Mouse (Mus musculus): ENCODE measurements around the gene Foxj3. TPM values are rescaled to one million over a fixed set of nuclear protein-coding genes. Genes with fewer than 3 reads are reported as not detected.

The Foxj3 gene
- polyA plus RNA-seq, 1 experiment from 2014 or later = 32.6 TPM

DNA sequence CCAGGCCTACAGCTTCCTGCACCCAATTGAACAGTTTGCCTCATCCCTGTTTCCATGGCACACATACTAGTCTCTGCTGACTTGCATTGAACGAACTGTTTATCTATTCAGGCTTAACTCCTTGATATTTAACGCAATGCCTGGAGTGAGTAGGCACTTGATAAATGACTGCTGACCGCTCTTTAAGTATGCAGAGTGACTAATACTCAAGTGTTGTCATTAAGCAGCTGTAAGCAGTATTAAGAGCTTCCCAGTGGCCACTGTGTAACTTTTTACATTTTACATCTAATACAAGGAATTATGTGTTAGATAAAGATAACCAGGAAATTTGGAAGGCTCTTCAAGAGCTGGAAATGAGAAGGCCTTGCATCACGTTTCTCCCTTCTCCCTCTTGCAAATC is 1.7 kb upstream of the Foxj3 start:
- no peak overlapping the region for H3K4me3 ChIP-seq (replicated peaks)

DNA sequence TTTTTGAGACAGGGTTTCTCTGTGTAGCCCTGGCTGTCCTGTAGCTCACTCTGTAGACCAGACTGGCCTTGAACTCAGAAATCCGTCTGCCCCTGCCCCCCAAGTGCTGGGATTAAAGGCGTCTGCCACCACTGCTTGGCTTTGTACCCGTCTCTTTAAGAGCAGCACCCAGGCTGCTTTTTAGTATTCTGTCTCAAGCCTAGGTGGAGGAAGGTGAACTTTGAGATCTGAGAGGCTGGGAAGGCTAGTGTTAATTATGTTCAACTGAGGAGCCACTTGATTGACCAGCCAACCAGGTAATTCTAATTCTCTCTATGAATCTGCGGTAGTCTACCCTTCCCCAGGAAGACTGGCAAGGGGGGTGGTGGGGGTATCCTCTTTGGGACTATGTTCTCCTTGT is 632 bp downstream of the Foxj3 start:
- H3K4me3 ChIP-seq (replicated peaks) = no peak overlapping the region
- 73% methylated on average over 4 of the region's 4 CpGs for WGBS
- no peak overlapping the region for H3K27ac ChIP-seq
- H3K27me3 ChIP-seq = no peaks in the 10 kb centered on the region
- no peaks in the 10 kb centered on the region for H3K36me3 ChIP-seq (replicated peaks)
- H3K9ac ChIP-seq = no peak overlapping the region
- no peaks in the 10 kb centered on the region for H3K9me3 ChIP-seq
- H3K4me1 ChIP-seq = peaks cover 21% of the 10 kb centered on the region
- no peak for ATAC-seq (ENCODE audit: low FRiP score)
- no peak overlapping the region for H3K4me2 ChIP-seq

More for the DNA sequence above, 1.7 kb upstream of the Foxj3 start:
- no peaks in the 10 kb centered on the region for H3K36me3 ChIP-seq (replicated peaks)
- no peaks in the 10 kb centered on the region for H3K27me3 ChIP-seq
- peaks cover 7% of the 10 kb centered on the region for H3K4me1 ChIP-seq
- 50% methylated on average over 4 of the region's 4 CpGs for WGBS
- no peaks in the 10 kb centered on the region for H3K9me3 ChIP-seq
- no peak for ATAC-seq (ENCODE audit: low FRiP score)
- H3K27ac ChIP-seq = no peak overlapping the region
- H3K4me2 ChIP-seq = no peak overlapping the region
- H3K9ac ChIP-seq = no peak overlapping the region

DNA sequence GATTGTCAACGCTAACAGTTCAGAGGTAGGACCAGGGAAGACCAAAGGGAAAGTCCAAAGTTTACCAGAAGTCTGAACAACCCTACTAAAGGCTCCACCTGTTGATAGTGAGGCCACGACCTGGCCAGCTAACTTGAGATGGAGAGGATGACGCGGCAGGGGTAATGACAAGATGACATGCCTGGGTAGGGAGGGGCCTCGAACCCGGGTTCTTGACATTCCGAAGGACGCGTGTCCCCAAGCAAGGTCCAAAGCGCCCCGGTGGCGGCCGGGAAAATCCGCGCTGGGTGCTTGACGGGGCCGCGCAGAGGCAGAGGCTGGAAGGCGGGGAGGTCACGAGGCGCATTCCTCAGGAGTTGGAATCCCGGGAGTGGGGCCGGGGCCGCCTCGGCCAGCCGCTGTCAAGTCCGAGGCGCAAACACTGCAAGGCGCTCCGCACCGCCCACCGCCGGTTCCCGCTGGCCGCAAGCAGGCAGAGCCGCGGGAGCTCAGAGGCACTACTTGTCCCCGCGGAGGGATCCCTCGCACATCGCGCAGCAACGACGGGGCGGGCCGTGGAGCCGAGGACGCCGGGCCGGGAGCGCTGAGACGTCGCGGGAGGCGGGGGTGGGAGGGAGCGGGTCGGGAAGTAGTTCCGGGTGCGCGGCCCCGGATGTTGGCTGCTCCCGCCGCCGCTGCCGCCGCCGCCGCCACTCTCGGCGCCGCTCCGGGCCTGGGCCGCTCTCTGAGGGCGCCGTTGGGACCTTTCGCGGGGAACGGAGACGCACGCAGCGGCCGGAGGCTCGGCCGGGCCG is 2.4 kb downstream of the Foxj3 start, which contains the start of gene Frg2f1:
TSS of gene Frg2f1 (minus strand) at position 499 of the 794 bp plus-strand sequence.
- peaks cover 21% of the 10 kb centered on the region for H3K4me1 ChIP-seq
- H3K27me3 ChIP-seq = no peaks in the 10 kb centered on the region
- H3K9ac ChIP-seq = peak within 1 kb of the TSS; percentile 97
- peak within 1 kb of the TSS; percentile 99 for H3K27ac ChIP-seq
- H3K36me3 ChIP-seq (replicated peaks) = no peaks in the 10 kb centered on the region
- H3K9me3 ChIP-seq = no peaks in the 10 kb centered on the region
- WGBS = under 1% methylated on average over 81 of the region's 85 CpGs
- peak within 1 kb of the TSS; percentile 77 for H3K4me2 ChIP-seq
- peak within 1 kb of the TSS; percentile 87 for H3K4me3 ChIP-seq (replicated peaks)
- peak; percentile 95 for ATAC-seq (ENCODE audit: low FRiP score)

DNA sequence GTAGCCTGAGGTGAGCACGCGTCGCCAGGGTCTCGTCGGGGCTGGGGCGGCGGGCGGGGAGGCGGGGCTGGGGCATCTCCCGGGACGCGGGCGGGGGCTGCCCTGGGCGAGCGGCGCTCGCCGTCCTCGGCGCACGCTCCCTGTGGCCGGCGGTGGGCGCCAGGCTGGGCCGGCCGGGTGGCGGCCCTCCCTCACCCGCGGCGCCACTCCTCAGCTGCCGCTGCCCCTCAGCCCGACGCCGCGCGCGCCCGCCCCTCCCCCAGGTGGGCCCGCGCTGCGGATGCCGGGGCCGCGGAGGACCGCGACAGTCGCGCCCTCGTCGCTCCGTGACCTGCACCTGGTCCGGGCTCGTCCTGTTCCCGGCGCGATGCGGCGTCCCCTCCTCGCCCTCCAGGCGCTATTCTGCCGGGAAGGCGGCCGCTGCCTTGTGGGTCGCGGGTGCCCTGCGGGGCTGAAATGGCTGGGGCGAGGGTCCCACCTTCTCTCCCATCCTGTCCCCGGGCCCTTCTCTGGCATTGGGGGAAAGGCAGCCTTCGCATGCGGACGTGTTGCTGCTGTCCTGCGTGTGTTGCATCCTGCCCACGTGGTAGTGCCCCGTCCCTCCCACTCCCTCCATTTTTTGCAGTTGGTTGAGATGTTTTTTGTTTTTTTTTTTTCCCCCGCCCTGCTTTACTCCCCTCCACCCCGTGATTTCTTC is 3.2 kb downstream of the Foxj3 start:
- H3K27ac ChIP-seq = peak overlapping the region; percentile 99

DNA sequence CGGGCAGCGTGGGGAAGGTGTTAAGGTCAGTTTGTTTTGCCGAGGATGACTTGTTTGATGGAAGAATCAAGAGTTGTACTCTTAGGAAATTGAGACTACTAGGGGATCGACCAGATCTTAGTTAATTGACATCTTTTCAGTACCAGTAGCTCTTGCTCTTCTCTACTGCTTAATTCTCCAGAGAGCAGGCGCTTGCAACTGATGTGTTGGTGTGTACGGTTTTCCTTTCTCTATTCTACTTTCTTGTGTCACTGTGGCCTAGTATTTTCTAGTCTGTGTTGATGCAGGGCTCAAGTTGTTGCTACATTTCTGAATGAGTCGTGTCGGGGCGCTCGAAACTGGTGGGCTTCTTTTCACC is 3.7 kb downstream of the Foxj3 start:
- Histone ChIP-seq H3K9ac (peak overlapping the region; percentile 97), H3K4me3 (replicated peaks) (peak overlapping the region; percentile 87), H3K4me2 (peak overlapping the region; percentile 77), H3K36me3 (replicated peaks) (no peaks in the 10 kb centered on the region), H3K9me3 (no peaks in the 10 kb centered on the region), H3K27me3 (no peaks in the 10 kb centered on the region), H3K4me1 (peaks cover 21% of the 10 kb centered on the region), H3K27ac (no peak overlapping the region)
- no peak for ATAC-seq (ENCODE audit: low FRiP score)
- 5% methylated on average over 10 of the region's 10 CpGs for WGBS

More for the DNA sequence above, 3.2 kb downstream of the Foxj3 start:
- H3K27me3 ChIP-seq = no peaks in the 10 kb centered on the region
- H3K36me3 ChIP-seq (replicated peaks) = no peaks in the 10 kb centered on the region
- peak overlapping the region; percentile 77 for H3K4me2 ChIP-seq
- ATAC-seq (ENCODE audit: low FRiP score) = no peak; the same call in 1 of the 2 replicates
- H3K4me1 ChIP-seq = peaks cover 21% of the 10 kb centered on the region
- H3K9ac ChIP-seq = peak overlapping the region; percentile 97
- H3K4me3 ChIP-seq (replicated peaks) = peak overlapping the region; percentile 87
- H3K9me3 ChIP-seq = no peaks in the 10 kb centered on the region
- 0% methylated on average over 53 of the region's 76 CpGs for WGBS

DNA sequence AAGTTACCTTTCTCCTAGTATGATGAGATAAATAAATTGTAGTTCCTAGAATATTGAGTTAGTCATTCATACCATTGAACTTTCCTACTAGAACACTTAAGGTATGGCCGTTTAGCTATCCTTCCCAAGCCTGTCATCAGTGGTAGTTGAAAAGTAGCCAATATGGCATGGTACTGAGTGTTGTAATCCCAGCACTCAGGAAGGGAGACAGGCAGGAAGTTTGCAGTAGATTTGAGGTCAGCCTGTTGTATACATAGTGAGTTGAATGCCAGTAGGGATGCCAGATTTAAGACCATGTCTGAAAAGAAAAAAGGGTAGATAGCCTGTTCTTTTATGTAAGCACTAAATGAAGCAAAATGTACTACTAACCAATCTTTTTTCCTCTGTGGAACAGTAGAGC is 14.1 kb downstream of the Foxj3 start:
- Histone ChIP-seq H3K36me3 (replicated peaks) (no peaks in the 10 kb centered on the region), H3K27me3 (no peaks in the 10 kb centered on the region), H3K9me3 (no peaks in the 10 kb centered on the region), H3K27ac (no peak overlapping the region), H3K9ac (no peak overlapping the region), H3K4me2 (no peak overlapping the region), H3K4me3 (replicated peaks) (no peak overlapping the region), H3K4me1 (peaks cover 10% of the 10 kb centered on the region)
- 95% methylated on average over 1 of the region's 1 CpGs for WGBS
- ATAC-seq (ENCODE audit: low FRiP score) = no peak

DNA sequence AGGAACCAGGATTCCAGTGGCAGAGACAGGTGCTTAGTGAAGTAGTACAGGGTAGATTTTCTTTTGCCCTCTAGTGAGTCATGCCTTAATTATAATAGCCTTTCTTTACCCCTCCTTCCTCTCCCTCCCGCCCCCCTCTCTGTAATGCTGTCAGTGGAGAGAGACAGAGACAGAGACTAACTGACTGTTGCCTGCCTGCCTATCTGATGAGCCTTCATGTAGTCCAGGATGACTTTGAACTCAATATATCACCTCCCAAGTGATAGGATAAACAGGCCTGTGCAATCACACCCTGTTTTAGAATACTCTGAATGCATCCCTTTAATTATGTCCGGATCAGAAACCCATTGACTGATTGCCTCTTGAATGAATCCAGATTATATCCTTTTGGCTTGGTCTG is 18.7 kb downstream of the Foxj3 start:
- no peak overlapping the region for H3K4me3 ChIP-seq (replicated peaks)
- H3K4me2 ChIP-seq = no peak overlapping the region
- H3K9me3 ChIP-seq = no peaks in the 10 kb centered on the region
- no peaks in the 10 kb centered on the region for H3K36me3 ChIP-seq (replicated peaks)
- no peak for ATAC-seq (ENCODE audit: low FRiP score)
- peaks cover 10% of the 10 kb centered on the region for H3K4me1 ChIP-seq
- 71% methylated on average over 2 of the region's 2 CpGs for WGBS
- no peak overlapping the region for H3K27ac ChIP-seq
- H3K27me3 ChIP-seq = no peaks in the 10 kb centered on the region
- H3K9ac ChIP-seq = no peak overlapping the region

DNA sequence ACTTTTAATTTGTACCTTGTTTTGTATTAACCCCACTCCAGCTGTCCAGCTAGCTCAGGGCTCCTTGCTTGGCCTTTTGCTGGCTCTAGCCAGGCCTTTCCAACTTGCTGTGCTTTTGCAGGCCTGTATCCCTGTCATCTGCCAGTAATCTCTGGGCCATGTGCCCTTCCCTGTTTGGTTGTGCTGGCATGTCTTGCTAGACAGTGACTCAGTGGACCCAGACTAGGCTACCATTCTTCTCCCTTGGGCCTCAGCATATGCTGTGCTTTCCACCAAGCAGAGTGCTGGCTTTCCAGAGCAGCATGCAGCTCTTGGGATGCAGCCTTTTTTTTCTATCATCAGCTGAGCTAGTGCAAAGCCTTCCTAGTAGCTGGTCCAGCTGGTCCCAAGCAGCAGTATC is 26.3 kb downstream of the Foxj3 start:
- no peak overlapping the region for H3K9ac ChIP-seq
- no peak for ATAC-seq (ENCODE audit: low FRiP score)
- 0 out of 2 replicates have a peak, but pooled peaks cover 4% of the 10 kb centered on the region for H3K36me3 ChIP-seq (replicated peaks)
- H3K27ac ChIP-seq = no peak overlapping the region
- H3K4me1 ChIP-seq = no peaks in the 10 kb centered on the region; the same call in 1 of the 2 replicates
- no peaks in the 10 kb centered on the region for H3K27me3 ChIP-seq
- H3K9me3 ChIP-seq = no peaks in the 10 kb centered on the region
- no peak overlapping the region for H3K4me3 ChIP-seq (replicated peaks)
- no peak overlapping the region for H3K4me2 ChIP-seq

DNA sequence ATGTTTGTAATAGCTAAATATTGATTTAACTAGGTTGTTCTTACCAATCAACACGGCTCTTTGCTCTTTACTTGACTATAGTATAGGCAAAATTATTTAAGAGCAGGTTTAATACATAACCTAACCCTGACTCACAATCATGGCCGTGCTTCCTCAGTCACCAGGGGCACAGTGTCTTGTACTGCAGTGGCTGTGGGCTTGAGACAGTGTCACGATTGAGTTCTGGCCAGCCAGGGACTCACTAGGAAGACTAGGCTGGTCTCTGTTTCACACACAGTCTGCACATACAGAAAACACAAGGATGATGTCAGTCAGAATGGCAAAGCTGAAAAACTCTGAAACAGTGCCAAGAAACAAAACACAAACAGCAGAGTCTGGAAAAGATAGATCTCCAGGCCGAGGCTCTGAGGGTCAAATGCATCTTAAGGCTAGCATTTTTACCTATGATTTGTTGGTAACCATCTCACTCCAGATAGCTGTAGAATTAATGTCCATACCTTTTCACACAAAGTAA is 29.6 kb downstream of the Foxj3 start:
- 92% methylated on average over 4 of the region's 4 CpGs for WGBS
- no peaks in the 10 kb centered on the region for H3K4me1 ChIP-seq
- H3K4me2 ChIP-seq = no peak overlapping the region
- ATAC-seq (ENCODE audit: low FRiP score) = no peak
- no peak overlapping the region for H3K4me3 ChIP-seq (replicated peaks)
- H3K27me3 ChIP-seq = no peaks in the 10 kb centered on the region
- H3K27ac ChIP-seq = no peak overlapping the region
- 0 out of 2 replicates have a peak, but pooled peaks cover 4% of the 10 kb centered on the region for H3K36me3 ChIP-seq (replicated peaks)
- H3K9ac ChIP-seq = no peak overlapping the region
- H3K9me3 ChIP-seq = no peaks in the 10 kb centered on the region

DNA sequence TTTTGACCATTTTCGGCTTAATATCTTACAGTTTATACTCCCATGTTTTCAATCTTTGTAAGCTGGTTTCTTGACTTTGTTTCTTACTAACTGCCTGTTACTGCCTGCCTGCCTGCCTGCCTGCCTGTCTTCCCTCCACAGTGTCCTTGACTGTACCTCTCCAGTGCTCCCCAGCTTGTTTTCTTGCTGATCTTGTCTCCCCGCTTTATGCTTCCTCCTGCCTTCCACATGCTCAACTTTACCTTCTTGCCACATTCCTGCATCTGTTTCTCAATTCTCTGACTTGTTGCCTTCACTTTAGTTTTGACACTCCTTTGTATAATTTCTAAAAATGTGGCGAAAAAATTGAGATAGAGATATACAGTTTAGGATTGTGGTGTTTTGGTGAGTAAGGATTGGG is 35.9 kb downstream of the Foxj3 start:
- 90% methylated on average over 3 of the region's 3 CpGs for WGBS
- no peak overlapping the region for H3K9ac ChIP-seq
- no peak overlapping the region for H3K4me3 ChIP-seq (replicated peaks)
- H3K27me3 ChIP-seq = no peaks in the 10 kb centered on the region
- H3K36me3 ChIP-seq (replicated peaks) = peaks cover 10% of the 10 kb centered on the region; the same call in 1 of the 2 replicates
- no peak overlapping the region for H3K27ac ChIP-seq
- H3K4me2 ChIP-seq = no peak overlapping the region
- H3K4me1 ChIP-seq = no peaks in the 10 kb centered on the region
- no peak for ATAC-seq (ENCODE audit: low FRiP score)
- no peaks in the 10 kb centered on the region for H3K9me3 ChIP-seq

DNA sequence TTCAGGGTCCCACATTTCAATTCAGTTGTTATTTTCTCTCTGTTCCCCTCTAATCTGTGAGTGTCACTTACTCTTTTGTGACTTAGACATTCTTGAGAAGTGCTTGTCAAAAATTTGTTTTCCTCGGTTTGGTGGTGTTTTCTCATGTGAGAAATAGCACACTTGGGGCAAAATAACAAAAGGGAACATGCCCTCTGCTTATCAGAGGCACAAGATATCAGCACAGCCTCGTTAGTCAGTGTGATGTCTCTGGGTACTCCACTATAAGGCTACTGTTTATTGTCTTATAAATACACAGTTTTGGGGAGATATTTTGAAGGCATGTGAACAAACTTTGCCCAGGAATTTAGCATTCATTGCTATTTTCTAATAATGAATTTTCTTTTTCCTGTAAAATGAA is 37.7 kb downstream of the Foxj3 start:
- Histone ChIP-seq H3K9ac (no peak overlapping the region), H3K27me3 (no peaks in the 10 kb centered on the region), H3K36me3 (replicated peaks) (peaks cover 10% of the 10 kb centered on the region; the same call in 1 of the 2 replicates), H3K4me2 (no peak overlapping the region), H3K4me1 (no peaks in the 10 kb centered on the region), H3K4me3 (replicated peaks) (no peak overlapping the region), H3K9me3 (no peaks in the 10 kb centered on the region), H3K27ac (no peak overlapping the region)
- WGBS = 80% methylated on average over 2 of the region's 2 CpGs
- no peak for ATAC-seq (ENCODE audit: low FRiP score)

DNA sequence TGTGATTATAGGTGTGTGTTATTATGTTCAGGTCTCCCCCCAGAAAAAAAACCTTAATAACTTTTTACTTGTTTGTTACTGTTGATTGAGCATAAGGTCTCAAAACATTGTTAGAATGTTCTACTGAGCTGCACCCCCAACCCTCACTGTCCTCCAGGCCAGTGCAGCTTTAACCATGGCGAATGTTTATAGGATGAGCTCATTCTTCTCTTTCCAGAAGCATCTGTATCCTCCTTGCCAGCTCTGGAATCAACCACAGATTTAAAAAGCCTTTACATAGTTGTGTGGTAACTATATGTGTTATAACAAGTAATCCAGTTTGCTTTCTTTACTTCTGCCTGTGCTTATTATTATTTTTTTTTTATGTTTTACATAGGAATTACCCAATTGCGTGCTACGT is 38.7 kb downstream of the Foxj3 start:
- no peaks in the 10 kb centered on the region for H3K27me3 ChIP-seq
- H3K27ac ChIP-seq = no peak overlapping the region
- H3K4me1 ChIP-seq = no peaks in the 10 kb centered on the region
- H3K9ac ChIP-seq = no peak overlapping the region
- no peak for ATAC-seq (ENCODE audit: low FRiP score)
- 97% methylated on average over 3 of the region's 3 CpGs for WGBS
- peaks cover 10% of the 10 kb centered on the region; the same call in 1 of the 2 replicates for H3K36me3 ChIP-seq (replicated peaks)
- no peak overlapping the region for H3K4me3 ChIP-seq (replicated peaks)
- no peak overlapping the region for H3K4me2 ChIP-seq
- no peaks in the 10 kb centered on the region for H3K9me3 ChIP-seq
